Mouse (Mus musculus) spleen, adult 2 months (tissue): ENCODE results near the gene Psmd3.

Experiments
- CTCF ChIP-seq: fragments of 200-500 bp; IDR thresholded peaks from 2 replicates; pipeline ENCODE4 v1.5.1; 2011; ENCODE audit warnings: mild to moderate bottlenecking, inconsistent platforms; ENCODE audit not compliant: insufficient read depth, insufficient read length, insufficient replicate concordance; ENCODE audit errors: extremely low read depth
- POLR2A ChIP-seq: fragments of 200-500 bp; IDR thresholded peaks from 2 replicates; pipeline ENCODE4 v1.6.1; 2011; ENCODE audit warnings: low read depth, low read length, inconsistent platforms

GRCm38 (mm10) chr11:98637501-98637900 is 44.9 kb upstream of the Psmd3 start:
- TF ChIP-seq POLR2A: no peak
- TF ChIP-seq CTCF: no peak
